Mouse (Mus musculus): Measurements from ENCODE around the gene Hdx.
A peak's percentile ranks its signal among the peaks of the same experiment; 100 is the strongest.

Gene Hdx

DNA sequence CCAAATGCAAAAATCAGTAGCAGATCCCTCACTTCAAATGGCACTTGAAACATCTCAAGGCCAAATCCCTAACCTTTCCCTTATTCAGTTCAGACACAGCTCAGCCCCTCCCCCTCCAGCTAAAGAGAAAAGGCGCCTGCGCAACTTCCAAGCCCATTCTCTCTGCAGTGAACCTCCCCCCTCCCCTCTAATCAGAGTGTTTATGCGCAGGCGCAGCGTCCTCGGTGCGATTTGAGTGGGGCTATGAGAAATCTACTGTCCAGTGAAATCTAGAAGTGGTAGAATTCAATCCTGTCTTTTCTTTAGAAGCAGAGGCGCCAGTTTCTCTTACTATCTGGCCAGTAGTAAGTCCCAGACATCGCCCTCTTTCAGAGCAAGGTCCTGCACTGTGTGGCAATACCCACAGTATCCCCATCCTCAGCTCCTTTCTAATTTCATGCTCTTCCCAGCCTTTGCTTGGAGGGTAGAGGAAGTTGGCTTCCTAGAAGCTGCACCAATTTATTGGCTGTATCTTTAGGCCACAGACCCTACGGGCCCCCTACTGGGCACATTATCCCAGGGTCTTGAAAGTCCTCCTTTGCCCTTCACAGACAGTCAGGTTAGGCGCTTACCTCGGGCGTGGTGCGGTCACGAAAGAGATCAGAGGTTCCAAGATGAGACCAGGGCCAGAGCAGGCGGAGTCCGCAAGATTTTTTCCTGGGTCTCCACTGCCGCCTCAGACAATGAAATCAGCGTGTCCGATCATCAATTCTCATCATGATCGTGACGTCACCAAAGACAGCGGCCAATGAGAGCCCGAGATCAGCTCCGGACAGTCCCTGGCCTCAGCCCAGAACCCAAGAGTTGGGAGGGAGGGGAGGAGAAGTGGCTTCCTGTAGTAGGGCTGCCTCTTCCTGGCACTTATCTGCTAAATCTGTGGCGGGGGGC, at the start of gene Hdx:
TSS of gene Hdx (minus strand) at position 724 of the 927 bp plus-strand sequence.
- peak; percentile 3 for DNase-seq (ENCODE audit: low spot score)

DNA sequence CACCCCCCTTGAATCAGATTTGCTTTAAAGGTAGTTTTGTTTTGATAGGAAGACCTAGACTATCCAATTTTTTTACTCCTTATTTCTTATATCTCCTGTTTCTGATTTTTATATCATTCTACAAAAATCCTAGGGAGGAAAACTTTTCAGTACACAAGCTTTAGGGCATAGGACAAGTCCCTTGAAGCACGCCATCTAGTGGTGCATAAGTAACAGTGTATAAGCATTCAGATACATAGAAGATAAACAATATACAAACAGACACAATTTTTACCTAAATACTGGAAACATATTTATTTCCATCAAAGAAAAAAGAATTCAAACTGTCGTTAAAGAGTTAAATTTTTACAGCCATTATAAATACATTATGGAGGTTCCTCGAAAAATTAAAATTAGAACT, 11.2 kb downstream of the Hdx start:
- no peak for DNase-seq (ENCODE audit: low spot score)

DNA sequence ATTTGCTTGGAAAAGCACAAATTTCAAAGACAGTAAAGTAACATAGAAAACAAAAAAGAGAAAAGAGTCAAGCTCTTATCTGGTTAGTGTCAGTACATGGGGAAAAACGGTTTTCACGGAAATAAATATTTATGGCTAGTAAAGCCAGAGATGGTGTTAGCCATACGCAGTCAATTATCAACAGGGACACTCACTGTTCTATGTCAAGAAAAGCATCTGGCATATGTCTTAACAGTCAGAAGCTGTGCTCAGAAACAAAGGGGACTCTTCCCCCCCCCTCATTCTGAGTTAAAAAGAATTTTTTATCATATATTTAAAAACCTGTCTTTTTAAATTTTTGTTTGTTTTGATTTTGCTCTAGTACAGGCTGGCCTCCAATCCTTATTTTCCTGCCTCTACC, 25.2 kb downstream of the Hdx start:
- DNase-seq (ENCODE audit: low spot score), result no peak

- DNase-seq (ENCODE audit: low spot score), result no peak
Measured at GRCm38 (mm10) chrX:111660381-111660780, 36.5 kb downstream of the Hdx start.

DNA sequence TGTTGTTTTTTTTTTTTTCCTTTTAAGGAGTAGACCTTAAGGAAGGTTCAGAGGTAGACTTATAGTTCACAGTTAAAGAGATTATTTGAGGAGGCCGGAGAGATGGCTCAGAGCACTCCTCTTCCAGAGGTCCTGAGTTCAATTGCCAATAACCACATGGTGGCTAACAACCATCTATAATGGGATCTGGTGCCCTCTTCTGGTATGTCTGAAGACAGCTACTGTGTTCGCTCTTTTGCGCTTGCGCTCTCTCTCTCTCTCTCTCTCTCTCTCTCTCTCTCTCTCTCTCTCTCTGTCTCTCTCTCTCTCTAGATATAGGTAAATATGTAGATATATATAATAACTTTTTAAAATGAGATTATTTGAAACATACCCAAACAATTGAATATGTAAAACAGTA, 38.2 kb downstream of the Hdx start:
- no peak for DNase-seq (ENCODE audit: low spot score)

DNA sequence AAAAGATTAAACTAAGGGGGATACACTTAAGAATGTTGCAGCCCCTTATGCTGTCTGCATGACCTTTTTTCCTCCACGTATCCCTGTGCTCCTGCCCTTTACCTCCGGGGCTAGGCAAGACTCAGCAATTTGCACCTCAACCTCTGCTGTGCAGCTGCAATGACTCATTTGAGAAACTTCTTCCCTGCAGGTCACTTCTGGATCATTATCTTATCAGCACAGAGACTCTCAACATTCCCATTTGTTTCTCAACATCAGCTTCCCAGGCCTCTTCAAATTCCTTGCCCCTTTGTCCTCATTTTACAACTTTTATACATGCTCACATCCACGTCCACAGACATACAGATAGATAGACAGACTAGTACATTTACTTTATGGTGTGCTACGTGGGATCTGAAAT, 51.9 kb downstream of the Hdx start:
- no peak for DNase-seq (ENCODE audit: low spot score)

- no peak for DNase-seq (ENCODE audit: low spot score)
Measured at GRCm38 (mm10) chrX:111640616-111641015, 56.3 kb downstream of the Hdx start.

DNA sequence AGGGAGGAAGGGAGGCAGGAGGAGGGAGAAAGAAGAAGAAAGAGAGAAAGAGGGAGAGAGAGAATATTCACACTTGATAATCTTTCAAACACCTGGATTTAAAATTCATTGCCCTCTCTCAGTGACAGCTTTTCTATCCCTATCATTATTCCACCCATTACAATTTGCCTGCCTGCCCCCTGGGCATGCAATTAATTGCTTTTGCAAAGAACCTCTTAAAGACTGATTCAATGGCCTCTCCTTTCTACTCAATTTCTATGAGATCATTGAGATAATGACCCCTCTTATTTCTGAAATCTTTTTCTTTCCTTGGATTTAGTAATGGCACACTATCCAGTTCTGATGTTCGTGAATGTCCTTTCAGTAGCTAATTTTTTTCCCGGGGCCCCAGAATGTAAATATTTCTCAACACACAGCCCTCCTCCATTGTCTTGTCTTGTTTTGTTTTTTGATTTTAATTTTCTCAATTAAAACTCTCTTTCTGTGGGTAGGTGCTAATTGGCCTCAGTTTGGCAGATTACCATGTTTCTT, 99.2 kb downstream of the Hdx start:
- no peak for DNase-seq (ENCODE audit: low spot score)

- no peak for DNase-seq (ENCODE audit: low spot score)
Measured at GRCm38 (mm10) chrX:111587616-111588015, 109.3 kb downstream of the Hdx start.

DNA sequence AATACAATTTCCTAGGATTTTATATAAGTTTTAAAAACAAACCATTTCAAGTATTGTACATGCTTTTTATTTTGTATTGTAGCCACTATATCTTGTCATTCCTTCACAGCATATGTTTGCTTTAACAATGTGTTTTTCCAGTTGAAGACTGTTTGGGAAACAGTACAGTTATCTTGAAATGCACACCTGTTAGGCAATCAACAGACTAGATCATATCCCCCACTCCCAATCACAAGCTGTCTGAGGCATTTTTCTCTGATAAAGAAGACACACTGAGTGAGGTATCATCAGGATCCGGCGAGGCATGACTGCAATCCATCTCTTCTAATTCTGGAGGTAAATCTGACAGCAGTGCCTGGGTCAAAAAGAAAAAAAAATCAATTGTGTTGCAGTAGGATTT, 119.8 kb downstream of the Hdx start:
- no peak for DNase-seq (ENCODE audit: low spot score)

DNA sequence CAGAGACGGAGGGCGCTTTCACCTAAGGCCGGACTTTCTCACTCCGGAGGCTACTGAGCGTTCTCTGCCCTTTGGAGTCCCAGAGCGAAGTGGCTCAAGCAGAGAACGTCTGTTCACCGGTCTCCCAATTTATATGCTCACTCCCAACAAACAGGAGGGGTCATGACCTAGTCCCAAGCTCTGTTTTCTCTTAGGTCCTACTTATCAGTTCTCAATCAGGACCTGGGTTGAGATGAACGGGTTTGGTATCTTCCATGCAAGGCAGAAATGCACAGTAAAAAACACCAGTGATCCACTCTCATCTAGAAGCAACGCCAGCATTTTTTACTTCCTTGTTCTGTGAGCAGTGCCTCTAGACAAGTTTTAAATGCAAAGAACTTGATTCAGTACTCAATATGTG, 159.0 kb downstream of the Hdx start, which contains the start of gene Rps6ka6:
TSS of gene Rps6ka6 (minus strand) at position 101 of the 400 bp plus-strand sequence.
- DNase-seq (ENCODE audit: low spot score), result no peak

Measured in urinary bladder, postnatal 25 days (tissue).